Mouse (Mus musculus) splenic B cell, adult 2 months (primary cell): ENCODE results near the gene Gm10591.
"Not testable (repeated sequence)": the region's sequence is repeated elsewhere in the genome, so short reads cannot be mapped to it uniquely, and the experiment has no call there.

Source experiments
- DNase-seq: peaks from one replicate; pipeline ENCODE4 v3.0.0-alpha.2; 2011; ENCODE audit warnings: low read depth, low spot score
- H3K27me3 ChIP-seq: 2 replicates; pipeline ENCODE4 v1.6.1; 2012; ENCODE audit warnings: mild to moderate bottlenecking, low read length, moderate library complexity, mixed read lengths; ENCODE audit not compliant: control insufficient read depth, poor library complexity, insufficient read depth, severe bottlenecking
- H3K36me3 ChIP-seq: 2 replicates; pipeline ENCODE4 v1.6.1; 2012; ENCODE audit warnings: mild to moderate bottlenecking, low read length, moderate library complexity, mixed read lengths; ENCODE audit not compliant: control insufficient read depth, poor library complexity, insufficient read depth, severe bottlenecking

Gene Gm10591

DNA sequence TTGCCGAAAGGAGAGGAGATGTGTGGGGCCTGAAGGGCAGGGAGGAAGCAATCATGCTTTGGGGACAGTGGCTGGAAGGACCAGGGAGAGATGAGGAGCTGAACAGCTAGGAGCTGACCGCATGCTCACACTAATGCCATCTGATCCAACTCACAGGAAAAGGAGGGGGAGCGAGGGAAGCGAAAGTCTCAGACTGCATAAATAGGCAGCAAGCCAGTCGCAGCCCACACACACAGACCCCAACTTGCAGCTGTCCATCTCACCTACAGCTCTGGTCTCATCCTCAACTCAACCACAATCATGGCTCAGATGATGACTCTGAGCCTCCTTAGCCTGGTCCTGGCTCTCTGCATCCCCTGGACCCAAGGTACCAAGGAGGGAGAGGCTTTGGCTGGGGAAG lies at the start of gene Gm10591:
TSS of gene Gm10591 (plus strand) at position 301 of the 400 bp plus-strand sequence.
- not testable (repeated sequence) for H3K36me3 ChIP-seq, H3K27me3 ChIP-seq, DNase-seq

DNA sequence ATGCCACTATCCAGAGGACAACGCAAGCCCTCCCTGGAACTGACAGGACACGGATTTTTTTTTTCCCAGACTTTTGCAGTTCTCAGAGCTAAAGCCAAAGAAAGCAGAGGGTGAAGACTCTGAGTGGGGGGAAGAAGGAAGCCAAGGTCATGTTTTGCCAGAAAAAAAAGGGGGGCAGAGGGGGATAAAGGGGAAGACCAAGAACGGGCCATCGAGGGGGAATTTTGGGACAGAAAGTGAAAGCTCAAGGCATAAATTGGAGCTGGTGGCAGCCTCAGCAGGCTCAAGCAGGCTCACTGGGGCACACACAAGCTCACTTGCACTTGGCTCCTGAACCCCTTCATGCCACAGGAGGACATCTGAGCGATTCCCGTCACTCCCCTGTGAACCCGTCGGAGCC lies 17.4 kb downstream of the Gm10591 start, which contains the start of gene Gm2564:
TSS of gene Gm2564 (plus strand) at position 301 of the 400 bp plus-strand sequence.
- not testable (repeated sequence) for H3K27me3 ChIP-seq, DNase-seq

DNA sequence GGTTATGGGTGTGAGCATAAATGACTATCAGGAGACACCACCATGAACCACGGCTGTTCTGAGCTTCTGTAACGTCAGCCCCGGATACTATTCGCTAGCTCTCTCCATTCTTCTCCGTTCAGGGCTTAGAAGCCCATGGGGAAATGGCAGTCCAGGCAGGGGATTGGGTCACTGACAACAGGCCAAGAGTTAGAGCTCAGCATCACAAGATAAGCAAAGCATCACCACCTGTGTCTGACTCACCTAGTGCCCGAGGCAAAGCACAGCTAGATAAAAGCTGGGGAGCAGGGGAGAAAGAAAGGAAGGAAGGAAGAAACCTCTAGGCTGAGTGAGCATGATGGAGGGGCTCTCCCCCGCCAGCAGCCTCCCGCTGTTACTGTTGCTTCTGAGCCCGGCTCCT lies 43.0 kb downstream of the Gm10591 start, which contains the start of gene Ccl27b:
TSS of gene Ccl27b (plus strand) at position 301 of the 400 bp plus-strand sequence.
- not testable (repeated sequence) for H3K27me3 ChIP-seq, H3K36me3 ChIP-seq, DNase-seq

More for the DNA sequence above, 17.4 kb downstream of the Gm10591 start, which contains the start of gene Gm2564:
- not testable (repeated sequence) for H3K36me3 ChIP-seq

DNA sequence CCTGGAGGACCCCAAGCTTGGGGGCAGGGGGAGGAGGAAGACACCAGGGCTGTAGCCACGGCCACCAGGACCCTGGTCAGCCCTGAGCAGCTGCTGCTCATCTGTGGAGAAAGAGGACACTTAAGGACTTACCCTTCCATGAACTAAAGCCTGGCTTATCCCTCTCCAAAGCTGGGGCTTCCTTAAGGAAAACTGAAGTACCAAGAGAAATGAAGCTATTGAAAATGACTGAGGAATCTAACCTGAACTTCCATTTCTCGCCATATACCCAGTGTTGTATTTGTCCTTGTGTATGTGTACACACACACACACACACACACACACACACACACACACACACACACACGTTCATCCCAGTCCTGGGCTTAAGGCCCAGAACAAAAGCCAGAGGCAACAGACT lies 49.8 kb downstream of the Gm10591 start, which contains the start of gene Il11ra2:
TSS of gene Il11ra2 (minus strand) at position 101 of the 400 bp plus-strand sequence.
- not testable (repeated sequence) for DNase-seq, H3K27me3 ChIP-seq, H3K36me3 ChIP-seq
